Mouse (Mus musculus) embryo, embryonic 11.5 days (tissue): Measurements from ENCODE around the gene Evc2.

Experiments
- DNase-seq: peaks from one replicate; pipeline ENCODE4 v3.0.0-alpha.2; 2012; ENCODE audit warnings: low read depth, low spot score

Gene Evc2

GRCm38 (mm10) chr5:37472025-37472608 lies 133.8 kb downstream of the Evc2 start:
- DNase-seq, result no peak
